Mouse (Mus musculus): ENCODE measurements around the gene Kcnma1. TPM values are rescaled to one million over a fixed set of nuclear protein-coding genes. Genes with fewer than 3 reads are reported as not detected.

Kcnma1 gene
- polyA plus RNA-seq, 1 experiment from 2014 or later: 1.1 TPM

- no peak for DNase-seq (ENCODE audit: low spot score, missing footprints)
- H3K36me3 ChIP-seq (ENCODE audit: control insufficient read depth, insufficient read depth, low read length): no peaks in the 10 kb centered on the region
- H3K9me3 ChIP-seq (ENCODE audit: control insufficient read depth, low read length): no peaks in the 10 kb centered on the region
- no peak for ATAC-seq (ENCODE audit: low FRiP score)
- no peak overlapping the region for H3K4me2 ChIP-seq
- no peak overlapping the region for H3K4me3 ChIP-seq (ENCODE audit: low read depth, low read length)
- H3K4me1 ChIP-seq (ENCODE audit: control insufficient read depth, insufficient read depth, low read length): no peaks in the 10 kb centered on the region
- 77% methylated on average over 6 of the region's 6 CpGs for WGBS
- H3K27me3 ChIP-seq (ENCODE audit: control insufficient read depth, insufficient read depth, low read length): no peaks in the 10 kb centered on the region
- H3K27ac ChIP-seq (ENCODE audit: low read depth, low read length): no peak overlapping the region
- no peak overlapping the region for H3K9ac ChIP-seq (ENCODE audit: low read length)
These were observed 79.3 kb downstream of the Kcnma1 start for GRCm38 (mm10) chr14:23935016-23935415.

- Histone ChIP-seq H3K9me3 (ENCODE audit: control insufficient read depth, low read length) (no peaks in the 10 kb centered on the region), H3K36me3 (ENCODE audit: control insufficient read depth, insufficient read depth, low read length) (no peaks in the 10 kb centered on the region), H3K27ac (ENCODE audit: low read depth, low read length) (no peak overlapping the region), H3K4me3 (ENCODE audit: low read depth, low read length) (no peak overlapping the region), H3K4me1 (ENCODE audit: control insufficient read depth, insufficient read depth, low read length) (no peaks in the 10 kb centered on the region), H3K4me2 (no peak overlapping the region), H3K9ac (ENCODE audit: low read length) (no peak overlapping the region), H3K27me3 (ENCODE audit: control insufficient read depth, insufficient read depth, low read length) (no peaks in the 10 kb centered on the region)
- 88% methylated on average over 6 of the region's 6 CpGs for WGBS
- DNase-seq (ENCODE audit: low spot score, missing footprints) (no peak), ATAC-seq (ENCODE audit: low FRiP score) (no peak)
These were observed 82.6 kb downstream of the Kcnma1 start for GRCm38 (mm10) chr14:23931671-23932071.

GRCm38 (mm10) chr14:23929168-23929567, 85.1 kb downstream of the Kcnma1 start:
- Histone ChIP-seq H3K4me1 (ENCODE audit: control insufficient read depth, insufficient read depth, low read length) (no peaks in the 10 kb centered on the region), H3K27ac (ENCODE audit: low read depth, low read length) (no peak overlapping the region), H3K4me2 (no peak overlapping the region), H3K9me3 (ENCODE audit: control insufficient read depth, low read length) (no peaks in the 10 kb centered on the region), H3K27me3 (ENCODE audit: control insufficient read depth, insufficient read depth, low read length) (no peaks in the 10 kb centered on the region), H3K4me3 (ENCODE audit: low read depth, low read length) (no peak overlapping the region), H3K9ac (ENCODE audit: low read length) (no peak overlapping the region), H3K36me3 (ENCODE audit: control insufficient read depth, insufficient read depth, low read length) (no peaks in the 10 kb centered on the region)
- DNase-seq (ENCODE audit: low spot score, missing footprints): no peak
- WGBS: 91% methylated on average over 3 of the region's 3 CpGs
- ATAC-seq (ENCODE audit: low FRiP score): no peak

GRCm38 (mm10) chr14:23923356-23923755, 90.9 kb downstream of the Kcnma1 start:
- no peaks in the 10 kb centered on the region for H3K36me3 ChIP-seq (ENCODE audit: control insufficient read depth, insufficient read depth, low read length)
- H3K27me3 ChIP-seq (ENCODE audit: control insufficient read depth, insufficient read depth, low read length): no peaks in the 10 kb centered on the region
- 86% methylated on average over 2 of the region's 2 CpGs for WGBS
- H3K9ac ChIP-seq (ENCODE audit: low read length): no peak overlapping the region
- no peak overlapping the region for H3K4me2 ChIP-seq
- no peak overlapping the region for H3K4me3 ChIP-seq (ENCODE audit: low read depth, low read length)
- H3K9me3 ChIP-seq (ENCODE audit: control insufficient read depth, low read length): no peaks in the 10 kb centered on the region
- no peak for ATAC-seq (ENCODE audit: low FRiP score)
- no peaks in the 10 kb centered on the region for H3K4me1 ChIP-seq (ENCODE audit: control insufficient read depth, insufficient read depth, low read length)
- no peak for DNase-seq (ENCODE audit: low spot score, missing footprints)
- H3K27ac ChIP-seq (ENCODE audit: low read depth, low read length): no peak overlapping the region

GRCm38 (mm10) chr14:23922755-23923154, 91.5 kb downstream of the Kcnma1 start:
- H3K9ac ChIP-seq (ENCODE audit: low read length): no peak overlapping the region
- H3K4me3 ChIP-seq (ENCODE audit: low read depth, low read length): no peak overlapping the region
- WGBS: 89% methylated on average over 3 of the region's 3 CpGs
- no peak for ATAC-seq (ENCODE audit: low FRiP score)
- no peaks in the 10 kb centered on the region for H3K27me3 ChIP-seq (ENCODE audit: control insufficient read depth, insufficient read depth, low read length)
- H3K4me2 ChIP-seq: no peak overlapping the region
- no peak overlapping the region for H3K27ac ChIP-seq (ENCODE audit: low read depth, low read length)
- no peaks in the 10 kb centered on the region for H3K9me3 ChIP-seq (ENCODE audit: control insufficient read depth, low read length)
- H3K36me3 ChIP-seq (ENCODE audit: control insufficient read depth, insufficient read depth, low read length): no peaks in the 10 kb centered on the region
- DNase-seq (ENCODE audit: low spot score, missing footprints): no peak
- no peaks in the 10 kb centered on the region for H3K4me1 ChIP-seq (ENCODE audit: control insufficient read depth, insufficient read depth, low read length)

- ATAC-seq (ENCODE audit: low FRiP score) (no peak), DNase-seq (ENCODE audit: low spot score, missing footprints) (no peak)
- Histone ChIP-seq H3K36me3 (ENCODE audit: control insufficient read depth, insufficient read depth, low read length) (no peaks in the 10 kb centered on the region), H3K27me3 (ENCODE audit: control insufficient read depth, insufficient read depth, low read length) (no peaks in the 10 kb centered on the region), H3K9ac (ENCODE audit: low read length) (no peak overlapping the region), H3K9me3 (ENCODE audit: control insufficient read depth, low read length) (no peaks in the 10 kb centered on the region), H3K4me2 (no peak overlapping the region), H3K27ac (ENCODE audit: low read depth, low read length) (no peak overlapping the region), H3K4me1 (ENCODE audit: control insufficient read depth, insufficient read depth, low read length) (no peaks in the 10 kb centered on the region), H3K4me3 (ENCODE audit: low read depth, low read length) (no peak overlapping the region)
- WGBS: 83% methylated on average over 1 of the region's 1 CpGs
These were observed 103.1 kb downstream of the Kcnma1 start for GRCm38 (mm10) chr14:23911108-23911629.

GRCm38 (mm10) chr14:23908564-23908963, 105.7 kb downstream of the Kcnma1 start:
- DNase-seq (ENCODE audit: low spot score, missing footprints) (no peak), ATAC-seq (ENCODE audit: low FRiP score) (no peak)
- Histone ChIP-seq H3K27ac (ENCODE audit: low read depth, low read length) (no peak overlapping the region), H3K4me2 (no peak overlapping the region), H3K27me3 (ENCODE audit: control insufficient read depth, insufficient read depth, low read length) (no peaks in the 10 kb centered on the region), H3K9me3 (ENCODE audit: control insufficient read depth, low read length) (no peaks in the 10 kb centered on the region), H3K4me3 (ENCODE audit: low read depth, low read length) (no peak overlapping the region), H3K4me1 (ENCODE audit: control insufficient read depth, insufficient read depth, low read length) (no peaks in the 10 kb centered on the region), H3K9ac (ENCODE audit: low read length) (no peak overlapping the region), H3K36me3 (ENCODE audit: control insufficient read depth, insufficient read depth, low read length) (no peaks in the 10 kb centered on the region)
- 83% methylated on average over 5 of the region's 5 CpGs for WGBS

- Histone ChIP-seq H3K27ac (ENCODE audit: low read depth, low read length) (no peak overlapping the region), H3K4me2 (no peak overlapping the region), H3K9me3 (ENCODE audit: control insufficient read depth, low read length) (no peaks in the 10 kb centered on the region), H3K27me3 (ENCODE audit: control insufficient read depth, insufficient read depth, low read length) (no peaks in the 10 kb centered on the region), H3K36me3 (ENCODE audit: control insufficient read depth, insufficient read depth, low read length) (no peaks in the 10 kb centered on the region), H3K4me3 (ENCODE audit: low read depth, low read length) (no peak overlapping the region), H3K9ac (ENCODE audit: low read length) (no peak overlapping the region), H3K4me1 (ENCODE audit: control insufficient read depth, insufficient read depth, low read length) (no peaks in the 10 kb centered on the region; the same call in 1 of the 2 replicates)
- WGBS: 35% methylated on average over 10 of the region's 10 CpGs
- DNase-seq (ENCODE audit: low spot score, missing footprints) (peak; percentile 84), ATAC-seq (ENCODE audit: low FRiP score) (no peak)
These were observed 111.5 kb downstream of the Kcnma1 start for GRCm38 (mm10) chr14:23902636-23903279.

- H3K4me2 ChIP-seq: no peak overlapping the region
- no peak for ATAC-seq (ENCODE audit: low FRiP score)
- H3K9me3 ChIP-seq (ENCODE audit: control insufficient read depth, low read length): no peaks in the 10 kb centered on the region
- no peaks in the 10 kb centered on the region for H3K36me3 ChIP-seq (ENCODE audit: control insufficient read depth, insufficient read depth, low read length)
- no peak overlapping the region for H3K9ac ChIP-seq (ENCODE audit: low read length)
- WGBS: 89% methylated on average over 5 of the region's 5 CpGs
- no peaks in the 10 kb centered on the region; the same call in 1 of the 2 replicates for H3K4me1 ChIP-seq (ENCODE audit: control insufficient read depth, insufficient read depth, low read length)
- H3K27me3 ChIP-seq (ENCODE audit: control insufficient read depth, insufficient read depth, low read length): no peaks in the 10 kb centered on the region
- H3K27ac ChIP-seq (ENCODE audit: low read depth, low read length): no peak overlapping the region
- H3K4me3 ChIP-seq (ENCODE audit: low read depth, low read length): no peak overlapping the region
- DNase-seq (ENCODE audit: low spot score, missing footprints): no peak
These were observed 114.8 kb downstream of the Kcnma1 start for GRCm38 (mm10) chr14:23899462-23899861.

All from midbrain, embryonic 11.5 days (tissue).